Mouse (Mus musculus) hindbrain, postnatal 0 days (tissue): ENCODE data around the gene AW549877. TPM values are rescaled to one million over a fixed set of nuclear protein-coding genes. Genes with fewer than 3 reads are reported as not detected.

Experiments
- ATAC-seq: fragments of 200-750 bp; cut with Nextera tagmentation; 2 replicates; pipeline ENCODE4 v1.8.0; 2017; ENCODE audit warnings: mild to moderate bottlenecking, moderate TSS enrichment, moderate library complexity
- DNase-seq: peaks from one replicate; pipeline ENCODE4 v3.0.0-alpha.2; 2015; ENCODE audit warnings: low spot score
- H3K27ac ChIP-seq: fragments of 300-500 bp; sonication (generic); 2 replicates; pipeline ENCODE4 v1.5.1; 2014; ENCODE audit warnings: mild to moderate bottlenecking
- H3K27me3 ChIP-seq: fragments of 300-500 bp; sonication (generic); 2 replicates; pipeline ENCODE4 v1.6.1; 2014; ENCODE audit warnings: low read length, mixed read lengths; ENCODE audit not compliant: insufficient read depth
- H3K36me3 ChIP-seq: fragments of 300-500 bp; sonication (generic); 2 replicates; pipeline ENCODE4 v1.6.1; 2014; ENCODE audit warnings: low read length, mixed read lengths; ENCODE audit not compliant: insufficient read depth
- H3K4me1 ChIP-seq: fragments of 300-500 bp; sonication (generic); 2 replicates; pipeline ENCODE4 v1.6.1; 2014; ENCODE audit warnings: antibody characterized with exemption, low read length, mixed read lengths; ENCODE audit not compliant: insufficient read depth
- H3K4me2 ChIP-seq: fragments of 300-500 bp; sonication (generic); 2 replicates; pipeline ENCODE4 v1.6.1; 2014; ENCODE audit warnings: low read depth, mild to moderate bottlenecking, low read length, moderate library complexity, mixed read lengths
- H3K4me3 ChIP-seq: fragments of 300-500 bp; sonication (generic); 2 replicates; pipeline ENCODE4 v1.5.1; 2014; ENCODE audit warnings: low read length
- H3K9ac ChIP-seq: fragments of 300-500 bp; sonication (generic); replicated peaks from 2 replicates; pipeline ENCODE4 v1.6.1; 2014; ENCODE audit warnings: mild to moderate bottlenecking, low read length, moderate library complexity, mixed read lengths
- H3K9me3 ChIP-seq: fragments of 300-500 bp; sonication (generic); 2 replicates; pipeline ENCODE4 v1.6.1; 2016; ENCODE audit warnings: low read length, mixed read lengths
- CTCF ChIP-seq: IDR thresholded peaks from 2 replicates; pipeline ENCODE4 v1.5.1; 2016; ENCODE audit warnings: antibody characterized with exemption, control low read depth, low read depth
- WGBS: fragments of 180-500 bp; shearing (Covaris S2); extraction: QIAGEN DNeasy Blood & Tissue Kit; methylation state at CpG from one replicate; pipeline ENCODE4 v1.1.7; 2014; 5-methylcytosine and 5-hydroxymethylcytosine counted together
- polyA plus RNA-seq: library from polyadenylated mRNA; unstranded; fragments of >200 nt; fragmentation: Nextera tagmentation; extraction: Ambion mirVana; gene quantifications from 2 replicates; pipeline ENCODE4 v1.2.1, GENCODE M21; 2015
- total RNA-seq: library from RNA; depleted of rRNA; stranded (reverse); fragments of >200 nt; gene quantifications from 2 replicates; pipeline ENCODE4 v1.2.3, GENCODE M21; 2014; rRNA removed

AW549877 gene
- total and polyA plus RNA-seq, 2 experiments from 2014 or later, result 23.6 to 30.2 TPM

GRCm38 (mm10) chr15:3933466-3933865 is 62.1 kb downstream of the AW549877 start:
- DNase-seq (no peak), ATAC-seq (no peak)
- H3K4me2 ChIP-seq, result no peak overlapping the region
- no peaks in the 10 kb centered on the region for H3K9me3 ChIP-seq
- no peaks in the 10 kb centered on the region for H3K36me3 ChIP-seq
- WGBS, result 89% methylated on average over 4 of the region's 4 CpGs
- no peaks in the 10 kb centered on the region for H3K27me3 ChIP-seq
- H3K4me1 ChIP-seq, result no peaks in the 10 kb centered on the region
- no peak overlapping the region for H3K4me3 ChIP-seq
- TF ChIP-seq CTCF, result no peak
- no peak overlapping the region for H3K9ac ChIP-seq
- H3K27ac ChIP-seq, result no peak overlapping the region

Other genes with a start within 250 kb of the AW549877 start
- 12.6 and 14.7 TPM in 2 replicates for gene Fbxo4, start 16.2 kb downstream of the AW549877 start, total RNA-seq
- gene Fbxo4, start 16.2 kb downstream of the AW549877 start, polyA plus RNA-seq, result 11.2 and 11.7 TPM in 2 replicates
- gene Oxct1, start 30.6 kb upstream of the AW549877 start, total RNA-seq, result 226 and 314 TPM in 2 replicates
- gene Oxct1, start 30.6 kb upstream of the AW549877 start, polyA plus RNA-seq, result 457 and 505 TPM in 2 replicates